Mouse (Mus musculus) megakaryocyte, embryonic 14.5 days (primary cell): ENCODE data around the gene Selenom.

Source experiments
- FLI1 ChIP-seq: IDR thresholded peaks from 2 replicates; pipeline ENCODE4 v1.6.1; 2012; ENCODE audit warnings: low read length, inconsistent platforms, mixed read lengths
- GATA1 ChIP-seq: IDR thresholded peaks from 3 replicates; pipeline ENCODE4 v1.6.1; 2012; ENCODE audit warnings: mixed read lengths, low read length, inconsistent platforms, borderline replicate concordance

- TF ChIP-seq GATA1 (no peak), FLI1 (no peak)
Measured at GRCm38 (mm10) chr11:3529476-3530252, 15.2 kb downstream of the Selenom start.
